Mouse (Mus musculus) cerebellum, adult 8-10 months (tissue): Measurements from ENCODE around the gene Nmb.

ENCODE experiments used
- DNase-seq: peaks from one replicate; pipeline ENCODE4 v3.0.0; 2022

Nmb gene

GRCm38 (mm10) chr7:80855316-80855715 is 49.6 kb downstream of the Nmb start:
- DNase-seq = no peak

GRCm38 (mm10) chr7:80853218-80853617 is 51.7 kb downstream of the Nmb start:
- DNase-seq = no peak
